Mouse (Mus musculus) erythroblast, adult 5-6 weeks (primary cell): ENCODE data around the gene Cytl1. TPM values are rescaled to one million over a fixed set of nuclear protein-coding genes. Genes with fewer than 3 reads are reported as not detected.

Experiments
- ATAC-seq: replicated peaks from 2 replicates; pipeline ENCODE4 v1.8.0; 2016; ENCODE audit warnings: moderate number of reproducible peaks, mild to moderate bottlenecking, moderate TSS enrichment, inconsistent platforms; ENCODE audit not compliant: poor library complexity, low FRiP score, severe bottlenecking
- total RNA-seq, 2 experiments: library from RNA; stranded (forward) in 1 of 2; stranded (reverse) in 1 of 2; fragments of 150-400 nt in 1 of 2; fragments of 200-764, 138-1000 nt in 1 of 2; gene quantifications; 2 replicates each; pipeline versions ENCODE4 v1.2.3 to v1.2.4; 2015 to 2017; ENCODE audit warnings: low replicate concordance in 2 of 2

Cytl1 gene
- total RNA-seq, 2 experiments from 2014 or later = not detected

GRCm38 (mm10) chr5:37767231-37767630, 31.9 kb downstream of the Cytl1 start:
- ATAC-seq = no peak

GRCm38 (mm10) chr5:37769031-37769430, 33.7 kb downstream of the Cytl1 start:
- no peak for ATAC-seq

GRCm38 (mm10) chr5:37770870-37771269, 35.6 kb downstream of the Cytl1 start:
- no peak for ATAC-seq

GRCm38 (mm10) chr5:37774011-37774410, 38.7 kb downstream of the Cytl1 start:
- no peak for ATAC-seq

GRCm38 (mm10) chr5:37775681-37776080, 40.4 kb downstream of the Cytl1 start:
- no peak for ATAC-seq

- no peak for ATAC-seq
Observed at GRCm38 (mm10) chr5:37783306-37783705, 48.0 kb downstream of the Cytl1 start.

- no peak for ATAC-seq
Observed at GRCm38 (mm10) chr5:37784847-37785391, 49.6 kb downstream of the Cytl1 start.

Other genes with a start within 250 kb of the Cytl1 start
- 0.84 TPM in 1 of 2 replicates, not detected in the other for gene Stk32b, start 18.3 kb upstream of the Cytl1 start, total RNA-seq (2015; ENCODE audit: low replicate concordance)
- gene Stk32b, start 18.3 kb upstream of the Cytl1 start, total RNA-seq (2017; ENCODE audit: low replicate concordance) = not detected in 2 replicates
- not detected in 2 replicates for gene Msx1, start 89.1 kb downstream of the Cytl1 start, total RNA-seq (2015; ENCODE audit: low replicate concordance)
- gene Msx1, start 89.1 kb downstream of the Cytl1 start, total RNA-seq (2017; ENCODE audit: low replicate concordance) = not detected in 2 replicates